Mouse (Mus musculus) v-Abl transformed pro-B cells (cell line): ENCODE results near the gene Gpr84.

ENCODE experiments used
- in situ Hi-C, 2 experiments: fragments of 400-800 bp; cut with MboI; formaldehyde crosslinking; loops; one replicate each; pipeline ENCODE4 v1.15.1; 2025; ENCODE audit not compliant: unreplicated experiment in 2 of 2

The Gpr84 gene

DNA sequence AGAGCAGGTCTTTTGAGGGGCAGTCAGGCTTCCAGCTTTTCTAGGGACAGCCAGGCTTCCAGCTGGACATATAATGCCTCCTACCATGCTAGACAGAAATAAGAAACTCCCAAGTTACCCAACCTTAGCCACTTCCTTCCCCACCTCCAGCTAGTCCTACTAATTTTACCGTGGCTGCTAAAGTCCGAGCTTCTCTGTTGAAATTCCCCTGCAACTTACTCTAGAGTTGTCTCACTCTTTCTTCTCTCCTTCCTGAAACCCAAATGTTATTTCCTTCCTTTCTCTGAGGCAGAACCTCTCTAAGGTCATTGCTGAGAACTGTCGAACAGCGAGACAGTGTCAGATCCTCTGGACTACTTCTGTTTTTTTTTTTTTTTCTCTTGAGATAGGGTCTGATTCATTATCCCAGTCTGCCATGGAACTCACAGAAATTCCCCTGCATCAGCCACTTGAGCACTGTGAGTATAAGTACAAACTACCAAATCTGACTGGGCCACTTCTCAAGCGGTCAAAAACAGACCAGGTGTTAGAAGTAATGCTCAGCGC is at the start of gene Gpr84:
Gene Gpr84, minus strand, starts transcription at position 248 of the 546 bp plus-strand sequence.
- in situ Hi-C loops: loop anchor here (10.0 kb wide), 1 partner anchor 326 kb away; no protein-coding TSS in a partner anchor

- in situ Hi-C loops: loop anchor here in 1 of 2 experiments (10.0 kb wide), 1 partner anchor 95 kb away; the partner anchor contains the start of gene Nckap1l
Observed at GRCm38 (mm10) chr15:103359869-103360602, 49.6 kb upstream of the Gpr84 start.

GRCm38 (mm10) chr15:103359122-103359510 is 48.7 kb upstream of the Gpr84 start:
- in situ Hi-C loops: loop anchor here in 1 of 2 experiments (10.0 kb wide), 1 partner anchor 96 kb away; the partner anchor contains the start of gene Nckap1l

- in situ Hi-C loops: loop anchor here in 1 of 2 experiments (10.0 kb wide), 1 partner anchor 96 kb away; the partner anchor contains the start of gene Nckap1l
Observed at GRCm38 (mm10) chr15:103358278-103359121, 48.1 kb upstream of the Gpr84 start.

DNA sequence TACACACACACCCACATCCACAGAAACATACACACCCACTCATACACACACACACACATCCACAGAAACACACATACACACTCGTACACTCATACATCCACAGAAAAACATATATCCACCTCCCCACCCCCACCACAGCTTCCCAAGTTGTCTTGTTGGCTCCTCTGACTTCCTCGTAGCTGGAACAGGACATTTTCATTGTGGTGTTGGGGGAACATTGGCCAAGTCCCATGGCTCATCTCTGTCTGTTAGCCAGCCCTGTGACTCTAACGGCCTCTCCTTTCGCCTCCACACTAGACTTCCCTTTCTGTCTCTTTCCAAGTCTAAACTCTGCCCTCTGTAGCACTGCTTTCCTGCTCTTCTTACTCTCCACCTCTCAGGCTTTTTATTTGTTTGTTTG is 47.4 kb upstream of the Gpr84 start:
- in situ Hi-C loops: loop anchor here in 1 of 2 experiments (10.0 kb wide), 1 partner anchor 97 kb away; the partner anchor contains the start of gene Nckap1l

DNA sequence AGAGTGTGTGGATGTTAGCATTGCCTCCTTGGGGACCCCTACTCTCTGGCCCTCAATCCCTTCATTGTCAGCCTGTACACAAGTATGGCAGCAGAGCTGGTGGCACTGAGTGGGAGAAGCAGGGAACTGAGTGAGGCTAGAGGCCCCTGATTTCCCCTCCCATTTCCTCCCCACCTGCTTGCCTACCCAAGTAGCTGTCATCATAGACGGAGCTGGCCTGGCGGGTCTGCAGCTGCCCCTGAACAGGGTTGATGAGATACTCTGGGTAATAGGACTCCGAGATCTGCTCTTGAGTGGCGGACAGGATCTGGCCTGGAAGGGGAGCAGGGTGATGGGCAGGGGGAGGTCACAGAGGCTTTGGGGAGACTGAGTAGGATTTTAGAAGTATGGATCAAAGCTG is 45.7 kb upstream of the Gpr84 start:
- in situ Hi-C loops: loop anchor here in 1 of 2 experiments (10.0 kb wide), 1 partner anchor 99 kb away; the partner anchor contains the start of gene Nckap1l

- in situ Hi-C loops: loop anchor here in 1 of 2 experiments (10.0 kb wide), 1 partner anchor 99 kb away; the partner anchor contains the start of gene Nckap1l
Observed at GRCm38 (mm10) chr15:103355420-103355819, 45.0 kb upstream of the Gpr84 start.

DNA sequence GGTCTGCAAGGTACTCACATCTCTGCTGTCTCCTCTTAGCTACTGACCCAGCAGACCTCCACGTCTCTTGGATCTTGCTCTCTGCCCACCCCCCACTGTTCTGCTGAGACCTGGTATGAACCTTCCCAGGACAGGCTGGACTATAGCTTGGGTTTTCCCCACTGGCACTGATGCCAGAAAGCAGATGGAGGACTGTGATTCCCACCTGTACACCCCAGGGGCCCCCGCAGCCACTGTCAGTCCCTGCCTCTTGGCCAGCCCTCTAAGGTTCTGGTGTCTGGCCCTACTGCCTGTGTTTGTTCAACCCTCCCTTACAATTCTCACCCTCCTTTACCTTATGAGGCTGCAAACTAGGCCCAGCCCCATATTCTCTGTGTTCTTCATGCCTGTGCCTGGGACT is 44.3 kb upstream of the Gpr84 start:
- in situ Hi-C loops: loop anchor here in 1 of 2 experiments (10.0 kb wide), 1 partner anchor 100 kb away; the partner anchor contains the start of gene Nckap1l

GRCm38 (mm10) chr15:103353511-103354256 is 43.3 kb upstream of the Gpr84 start:
- in situ Hi-C loops: loop anchor here in 1 of 2 experiments (10.0 kb wide), 1 partner anchor 101 kb away; the partner anchor contains the start of gene Nckap1l

DNA sequence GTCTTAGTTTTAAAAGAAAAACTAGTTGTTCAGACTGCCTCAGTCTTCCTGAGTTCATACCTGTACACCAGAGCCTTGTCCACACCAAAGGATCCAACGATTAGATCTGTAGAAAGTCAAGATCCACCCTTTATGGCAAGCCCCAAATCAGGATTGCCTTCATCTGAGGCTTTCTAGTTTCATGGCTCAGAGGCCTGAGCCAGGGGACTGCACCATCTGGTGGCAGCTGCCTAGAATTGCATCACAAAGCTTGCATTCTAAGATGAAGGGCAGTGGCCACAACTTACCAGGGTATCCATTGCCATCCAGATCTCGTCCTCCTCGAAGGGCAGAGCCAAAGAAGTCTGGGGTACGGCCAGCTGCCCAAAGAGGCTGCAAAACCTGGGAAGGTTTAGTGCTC is 42.4 kb upstream of the Gpr84 start:
- in situ Hi-C loops: loop anchor here in 1 of 2 experiments (10.0 kb wide), 1 partner anchor 102 kb away; the partner anchor contains the start of gene Nckap1l

DNA sequence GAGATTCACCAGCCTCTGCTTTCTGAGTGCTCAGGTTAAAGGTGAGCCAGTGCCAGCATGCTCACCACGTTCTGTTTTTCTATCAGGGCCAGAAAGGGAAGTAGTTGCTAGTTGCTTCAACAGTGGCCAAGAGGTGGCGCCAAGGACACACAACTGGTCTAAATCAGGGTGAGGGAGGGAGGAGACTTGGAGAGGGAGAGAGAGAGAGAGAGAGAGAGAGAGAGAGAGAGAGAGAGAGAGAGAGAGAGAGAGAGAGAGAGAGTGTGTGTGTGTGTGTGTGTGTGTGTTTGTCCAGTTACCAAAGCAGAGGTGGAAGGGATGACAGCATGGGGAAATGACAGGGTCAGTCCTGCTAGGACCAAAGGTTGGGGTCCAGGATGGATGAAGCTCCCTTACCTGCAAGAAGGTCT is 36.9 kb upstream of the Gpr84 start:
- in situ Hi-C loops: loop anchor here (5.0 to 25.0 kb wide), 5 partner anchors 40 to 585 kb away; partner anchors contain the start of gene Nckap1l (in 1 of the 2)

DNA sequence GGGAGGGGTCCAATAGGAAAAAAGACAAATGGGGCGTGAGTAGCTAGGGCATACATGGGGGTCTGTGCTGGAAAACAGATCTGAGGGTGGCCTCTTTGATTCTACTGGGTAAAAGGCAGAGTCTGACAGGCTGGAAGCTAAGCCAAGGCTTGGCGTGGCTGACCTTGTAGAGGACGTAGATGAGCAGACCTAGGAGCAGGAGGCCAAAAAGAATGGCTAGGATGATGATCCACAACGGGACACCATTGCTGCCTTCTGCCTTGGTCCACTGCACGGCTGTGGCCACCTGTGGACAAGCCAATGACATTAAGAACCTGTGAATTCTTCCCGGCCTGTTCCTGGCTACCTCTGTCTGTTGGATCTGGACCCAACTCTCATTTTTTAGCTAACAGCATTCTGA is 35.4 kb upstream of the Gpr84 start:
- in situ Hi-C loops: loop anchor here (5.0 to 25.0 kb wide), 5 partner anchors 42 to 583 kb away; partner anchors contain the start of gene Nckap1l (in 1 of the 2)

DNA sequence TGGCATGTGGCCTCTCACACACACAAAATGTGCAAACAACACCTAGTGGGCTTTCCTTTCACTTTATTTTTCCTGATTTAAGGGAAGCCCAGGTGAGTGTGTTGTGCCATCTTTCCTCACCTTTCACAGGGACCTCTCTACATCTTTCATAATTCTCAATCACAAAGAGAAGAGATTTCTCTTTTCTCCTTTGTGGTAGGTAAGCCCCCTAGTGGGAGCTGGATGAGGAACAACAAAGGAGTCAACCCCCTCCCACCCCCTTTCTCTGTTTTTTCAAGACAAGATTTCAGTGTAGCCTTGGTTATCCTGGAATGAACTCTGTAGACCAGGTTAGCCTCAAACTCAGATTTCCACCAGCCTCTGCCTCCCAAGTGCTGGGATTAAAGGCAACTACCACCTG is 33.1 kb upstream of the Gpr84 start:
- in situ Hi-C loops: loop anchor here (5.0 to 25.0 kb wide), 6 partner anchors 61 to 581 kb away; partner anchors contain the start of gene Nckap1l (in 1 of the 2)

DNA sequence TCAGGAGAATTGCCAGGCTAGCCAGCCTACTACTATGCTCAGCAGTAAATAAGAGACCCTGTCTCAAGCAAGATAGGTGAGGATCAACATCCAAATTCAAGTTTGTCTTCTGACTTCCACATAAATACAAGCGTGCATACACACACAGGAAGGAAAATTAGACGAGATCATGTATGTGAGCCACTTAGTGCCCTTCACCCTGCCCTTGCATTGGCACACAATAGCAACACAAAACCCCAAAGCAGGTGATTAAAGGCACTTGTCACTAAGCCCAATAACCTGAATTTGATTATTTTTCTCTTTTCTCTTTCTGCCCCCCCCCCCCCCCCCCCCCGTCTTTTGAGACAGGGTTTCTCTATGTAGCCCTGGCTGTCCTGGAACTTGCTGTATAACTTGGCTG is 32.6 kb upstream of the Gpr84 start:
- in situ Hi-C loops: loop anchor here (5.0 to 25.0 kb wide), 6 partner anchors 61 to 581 kb away; partner anchors contain the start of gene Nckap1l (in 1 of the 2)

- in situ Hi-C loops: loop anchor here (5.0 to 25.0 kb wide), 6 partner anchors 60 to 580 kb away; partner anchors contain the start of gene Nckap1l (in 1 of the 2)
Observed at GRCm38 (mm10) chr15:103342415-103342814, 32.0 kb upstream of the Gpr84 start.

DNA sequence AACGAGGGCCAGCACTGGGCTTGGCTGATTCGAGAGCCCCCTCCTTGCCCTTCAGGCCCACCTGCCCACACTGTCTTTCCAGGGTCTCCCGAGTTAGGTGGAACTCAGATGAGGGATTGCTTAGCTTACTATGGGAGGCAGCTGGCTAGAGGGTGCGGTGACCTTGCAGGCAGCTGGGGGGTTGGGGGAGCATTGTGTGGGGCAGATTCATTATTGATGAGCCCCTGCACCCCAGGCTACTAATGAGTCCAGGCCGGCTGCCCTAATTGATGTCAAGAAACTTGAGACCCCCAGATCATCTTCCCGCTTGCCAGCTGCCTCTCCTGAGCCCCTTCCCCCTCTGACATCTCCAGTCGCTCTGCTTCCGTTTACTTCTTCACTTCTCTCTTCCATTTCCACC is 31.1 kb upstream of the Gpr84 start:
- in situ Hi-C loops: loop anchor here (5.0 to 25.0 kb wide), 6 partner anchors 59 to 579 kb away; partner anchors contain the start of gene Nckap1l (in 1 of the 2)

DNA sequence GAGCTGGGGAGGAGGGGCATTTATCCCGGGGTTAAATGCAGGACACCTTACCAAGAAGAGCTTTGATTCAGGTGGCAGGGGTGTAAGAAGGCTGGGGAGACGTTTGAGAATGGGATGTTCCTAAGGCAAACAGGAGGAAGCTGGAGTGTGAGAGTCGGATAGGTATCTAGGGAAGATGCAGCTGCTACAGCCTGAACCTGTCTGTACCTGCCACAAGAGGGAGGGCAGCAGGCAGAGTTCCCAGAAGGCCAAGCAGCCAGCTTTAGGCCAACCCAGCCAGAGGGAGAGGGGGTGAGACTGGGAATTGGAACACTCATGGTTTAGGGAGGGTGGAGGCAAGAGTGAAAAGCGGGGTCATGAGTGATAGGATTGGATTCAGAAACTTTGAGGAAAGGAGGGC is 30.4 kb upstream of the Gpr84 start:
- in situ Hi-C loops: loop anchor here (5.0 to 25.0 kb wide), 6 partner anchors 58 to 578 kb away; partner anchors contain the start of gene Nckap1l (in 1 of the 2)

GRCm38 (mm10) chr15:103339961-103340337 is 29.5 kb upstream of the Gpr84 start, which contains the start of gene Zfp385a:
Gene Zfp385a (minus strand): TSS chr15:103340093.
- in situ Hi-C loops: loop anchor here (5.0 to 25.0 kb wide), 6 partner anchors 58 to 578 kb away; partner anchors contain the start of gene Nckap1l (in 1 of the 2)
